Mouse (Mus musculus) C2C12 (cell line): ENCODE data around the gene Pfdn4. TPM values are rescaled to one million over a fixed set of nuclear protein-coding genes. Genes with fewer than 3 reads are reported as not detected.

Experiments used
- H3K27me3 ChIP-seq: one replicate; pipeline ENCODE4 v1.6.1; 2011; ENCODE audit not compliant: control insufficient read depth, insufficient read depth, insufficient read length
- H3K36me3 ChIP-seq: one replicate; pipeline ENCODE4 v1.6.1; 2011; ENCODE audit not compliant: control insufficient read depth, insufficient read depth
- H3K4me3 ChIP-seq: one replicate; pipeline ENCODE4 v1.5.1; 2011; ENCODE audit warnings: mild to moderate bottlenecking, control low read depth; ENCODE audit not compliant: poor library complexity, insufficient read depth, severe bottlenecking
- H3K79me2 ChIP-seq: one replicate; pipeline ENCODE4 v1.6.1; 2011; ENCODE audit not compliant: control insufficient read depth, insufficient read depth
- H3K79me3 ChIP-seq: one replicate; pipeline ENCODE4 v1.6.1; 2011; ENCODE audit warnings: low read depth, control low read depth
- H3ac ChIP-seq: one replicate; pipeline ENCODE3; 2011; ENCODE audit warnings: low read depth; ENCODE audit not compliant: control insufficient read depth, insufficient read length
- CEBPB ChIP-seq: IDR thresholded peaks from one replicate; pipeline ENCODE4 v1.6.1; 2011; ENCODE audit warnings: low read depth, mild to moderate bottlenecking, control low read depth, moderate library complexity
- CTCF ChIP-seq: IDR thresholded peaks from one replicate; pipeline ENCODE4 v1.5.1; 2011; ENCODE audit not compliant: control insufficient read depth, insufficient read depth, insufficient read length
- FOSL1 ChIP-seq: IDR thresholded peaks from one replicate; pipeline ENCODE4 v1.8.0; 2011; ENCODE audit warnings: mild to moderate bottlenecking, low read length; ENCODE audit not compliant: poor library complexity, insufficient read depth, severe bottlenecking
- MAX ChIP-seq: IDR thresholded peaks from one replicate; pipeline ENCODE4 v1.6.1; 2011; ENCODE audit warnings: mild to moderate bottlenecking, control low read depth
- MYOD1 ChIP-seq: IDR thresholded peaks from one replicate; pipeline ENCODE4 v1.6.1; 2011; ENCODE audit warnings: low read depth; ENCODE audit not compliant: control insufficient read depth, insufficient read length
- MYOG ChIP-seq: IDR thresholded peaks from one replicate; pipeline ENCODE4 v1.6.1; 2011; ENCODE audit not compliant: control insufficient read depth, insufficient read length; ENCODE audit errors: extremely low read depth
- USF1 ChIP-seq: IDR thresholded peaks from one replicate; pipeline ENCODE4 v1.6.1; 2011; ENCODE audit warnings: low read depth, mild to moderate bottlenecking, control low read depth, moderate library complexity
- polyA plus RNA-seq: library from polyadenylated mRNA; unstranded; fragments of >200 nt; fragmentation: generic; extraction: Trizol; gene quantifications from one replicate; pipeline ENCODE4 v1.2.1, GENCODE M21; 2012; ENCODE audit warnings: missing spikeins

Gene Pfdn4
- polyA plus RNA-seq, 1 experiment, result 42.9 TPM

- H3K79me2 ChIP-seq, result no peaks in the 10 kb centered on the region
- H3K36me3 ChIP-seq, result no peaks in the 10 kb centered on the region
- no peaks in the 10 kb centered on the region for H3K79me3 ChIP-seq
- H3K4me3 ChIP-seq, result no peak overlapping the region
- TF ChIP-seq MAX (no peak), CTCF (no peak), CEBPB (no peak), USF1 (no peak), FOSL1 (no peak), MYOG (no peak), MYOD1 (no peak)
- peaks cover 4% of the 10 kb centered on the region for H3K27me3 ChIP-seq
- H3ac ChIP-seq, result no peak overlapping the region
These were observed 49.5 kb downstream of the Pfdn4 start for GRCm38 (mm10) chr2:170545745-170546144.

GRCm38 (mm10) chr2:170547526-170547925, 51.3 kb downstream of the Pfdn4 start:
- TF ChIP-seq MAX (no peak), MYOG (no peak), FOSL1 (no peak), CEBPB (no peak), MYOD1 (no peak), CTCF (no peak), USF1 (no peak)
- H3K79me3 ChIP-seq, result no peaks in the 10 kb centered on the region
- H3K4me3 ChIP-seq, result no peak overlapping the region
- H3K79me2 ChIP-seq, result no peaks in the 10 kb centered on the region
- no peak overlapping the region for H3ac ChIP-seq
- H3K36me3 ChIP-seq, result no peaks in the 10 kb centered on the region
- peaks cover 4% of the 10 kb centered on the region for H3K27me3 ChIP-seq

GRCm38 (mm10) chr2:170548046-170548445, 51.8 kb downstream of the Pfdn4 start:
- H3ac ChIP-seq, result no peak overlapping the region
- peaks cover 4% of the 10 kb centered on the region for H3K27me3 ChIP-seq
- H3K4me3 ChIP-seq, result no peak overlapping the region
- no peaks in the 10 kb centered on the region for H3K79me3 ChIP-seq
- no peaks in the 10 kb centered on the region for H3K36me3 ChIP-seq
- TF ChIP-seq CEBPB, result no peak
- no peak for TF ChIP-seq MAX
- no peak for TF ChIP-seq CTCF
- no peak for TF ChIP-seq USF1
- no peaks in the 10 kb centered on the region for H3K79me2 ChIP-seq

GRCm38 (mm10) chr2:170549146-170549545, 52.9 kb downstream of the Pfdn4 start:
- H3K4me3 ChIP-seq, result no peak overlapping the region
- H3ac ChIP-seq, result no peak overlapping the region
- no peaks in the 10 kb centered on the region for H3K79me2 ChIP-seq
- TF ChIP-seq FOSL1, result no peak
- no peak for TF ChIP-seq CEBPB
- TF ChIP-seq MYOG, result no peak
- no peak for TF ChIP-seq CTCF
- TF ChIP-seq MAX, result no peak
- no peak for TF ChIP-seq MYOD1
- no peak for TF ChIP-seq USF1
- H3K79me3 ChIP-seq, result no peaks in the 10 kb centered on the region
- H3K27me3 ChIP-seq, result peaks cover 4% of the 10 kb centered on the region
- H3K36me3 ChIP-seq, result no peaks in the 10 kb centered on the region

- Histone ChIP-seq H3K79me2 (no peaks in the 10 kb centered on the region), H3K79me3 (no peaks in the 10 kb centered on the region), H3K4me3 (no peak overlapping the region), H3K27me3 (peaks cover 4% of the 10 kb centered on the region), H3K36me3 (no peaks in the 10 kb centered on the region), H3ac (no peak overlapping the region)
- TF ChIP-seq CEBPB (no peak), MYOG (no peak), USF1 (no peak), MAX (no peak), FOSL1 (no peak), CTCF (no peak), MYOD1 (no peak)
These were observed 54.0 kb downstream of the Pfdn4 start for GRCm38 (mm10) chr2:170550240-170550639.

GRCm38 (mm10) chr2:170552088-170552487, 55.9 kb downstream of the Pfdn4 start:
- Histone ChIP-seq H3K36me3 (no peaks in the 10 kb centered on the region), H3K4me3 (no peak overlapping the region), H3K79me2 (no peaks in the 10 kb centered on the region), H3K79me3 (no peaks in the 10 kb centered on the region), H3ac (no peak overlapping the region), H3K27me3 (no peaks in the 10 kb centered on the region)
- TF ChIP-seq FOSL1 (no peak), MYOD1 (no peak), CTCF (no peak), CEBPB (no peak)
